Mouse (Mus musculus): Measurements from ENCODE around the gene Snip1.

Gene Snip1

GRCm38 (mm10) chr4:125099458-125099857, 33.0 kb downstream of the Snip1 start:
- no peak for DNase-seq (ENCODE audit: low read depth, low spot score)

- no peak for DNase-seq (ENCODE audit: low read depth, low spot score)
Measured at GRCm38 (mm10) chr4:125101334-125101733, 34.9 kb downstream of the Snip1 start.

- DNase-seq (ENCODE audit: low read depth, low spot score) = no peak
Measured at GRCm38 (mm10) chr4:125105354-125105753, 38.9 kb downstream of the Snip1 start.

DNA sequence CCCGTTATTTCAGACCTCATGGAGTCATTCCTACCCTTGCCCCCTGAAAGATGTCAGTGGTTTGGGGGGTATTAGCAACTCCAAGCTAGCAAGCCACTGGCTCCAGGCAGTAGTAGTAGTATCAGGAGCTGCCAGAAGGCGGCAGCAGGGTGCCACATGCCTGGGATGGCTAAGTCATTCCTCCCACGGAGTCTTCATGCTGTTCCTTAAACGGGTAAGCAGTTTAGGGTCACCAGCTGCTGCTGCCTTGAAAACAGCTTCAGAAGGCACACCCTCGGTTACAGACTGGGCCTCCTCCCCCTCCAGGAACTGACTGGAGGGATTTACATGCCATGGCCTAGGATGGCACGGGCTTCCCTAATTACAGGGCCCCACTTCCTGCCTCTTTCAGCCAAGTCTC, 48.2 kb downstream of the Snip1 start:
- DNase-seq (ENCODE audit: low read depth, low spot score) = peak; percentile 85

- no peak for DNase-seq (ENCODE audit: low read depth, low spot score)
Measured at GRCm38 (mm10) chr4:125115081-125115480, 48.6 kb downstream of the Snip1 start.

DNA sequence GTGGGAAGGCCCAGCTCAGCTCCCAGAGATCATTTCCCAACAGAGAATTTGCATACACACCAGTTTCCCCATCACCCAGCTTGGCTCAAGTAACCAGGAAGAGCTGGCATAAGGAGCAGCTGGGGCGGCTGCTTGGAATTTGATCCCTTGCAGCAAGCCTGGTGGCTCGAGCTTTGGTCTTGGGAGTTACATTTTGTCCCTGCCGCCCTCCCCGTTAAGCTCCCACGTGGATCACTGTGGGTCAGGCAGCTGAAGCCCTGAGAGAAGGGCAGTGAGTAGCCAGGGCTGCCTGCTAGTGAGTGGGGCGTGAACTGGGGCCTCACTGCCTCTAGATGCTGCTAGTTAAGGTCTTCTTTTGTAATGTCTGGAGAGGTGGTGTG, 49.2 kb downstream of the Snip1 start:
- peak; percentile 42 for DNase-seq (ENCODE audit: low read depth, low spot score)

DNA sequence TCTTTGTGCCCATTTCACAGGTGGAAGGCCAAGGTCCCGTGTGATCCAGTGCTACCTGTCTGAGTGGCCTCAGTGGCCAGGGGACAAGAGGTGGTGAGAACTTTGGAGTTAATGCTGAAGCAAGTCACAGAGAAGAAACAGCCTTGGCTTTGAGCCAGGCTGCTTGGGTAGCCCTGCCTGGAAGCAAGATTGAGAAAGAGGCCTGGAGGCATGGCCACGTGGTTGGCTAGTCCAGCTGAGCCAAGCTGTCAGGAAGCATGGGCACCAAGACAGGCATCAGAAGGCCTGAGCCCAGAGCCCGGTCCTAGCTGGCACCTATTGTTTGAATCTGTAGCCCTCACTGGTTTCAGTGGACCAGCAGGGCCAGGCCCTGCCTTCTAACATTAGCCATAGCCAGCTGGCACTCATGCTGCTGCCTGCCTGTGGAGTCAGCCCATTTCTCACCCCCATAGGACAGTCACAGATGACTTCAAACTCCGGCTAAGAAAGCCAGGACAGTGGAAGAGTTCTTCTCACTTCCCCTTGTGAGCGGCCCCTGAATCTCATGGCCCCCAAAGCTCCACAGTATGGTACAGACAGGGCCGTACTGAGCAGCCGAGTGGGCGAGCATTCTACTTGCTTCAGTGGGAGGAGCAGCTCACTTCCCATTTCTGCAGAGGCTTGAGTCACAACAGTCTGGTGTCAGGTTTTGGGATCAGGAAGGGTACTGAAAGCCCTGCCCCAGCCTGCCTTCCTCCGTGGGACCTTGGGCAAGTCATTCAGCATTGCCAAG, 49.8 kb downstream of the Snip1 start:
- DNase-seq (ENCODE audit: low read depth, low spot score) = peak; percentile 46

DNA sequence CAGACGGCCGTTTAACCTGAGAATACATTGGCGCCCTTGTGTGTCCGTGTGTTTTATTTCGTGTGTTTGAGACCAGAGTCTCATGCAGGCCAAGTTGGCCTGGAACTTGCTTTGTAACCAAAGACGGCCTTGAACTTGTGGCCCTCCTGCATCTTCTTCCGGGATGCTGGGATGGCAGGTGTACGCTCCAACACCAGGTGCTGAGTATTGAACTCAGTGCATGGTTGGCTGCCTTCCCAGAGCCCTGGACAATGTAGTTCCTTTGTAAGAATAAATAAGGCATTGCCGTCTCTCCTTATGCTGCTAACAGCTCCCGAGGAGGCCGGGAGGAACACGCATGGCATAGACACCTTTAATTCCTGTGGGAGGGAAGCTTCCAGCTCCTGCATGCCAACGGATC, 50.5 kb downstream of the Snip1 start:
- DNase-seq (ENCODE audit: low read depth, low spot score) = no peak

- DNase-seq (ENCODE audit: low read depth, low spot score) = no peak
Measured at GRCm38 (mm10) chr4:125117902-125118320, 51.4 kb downstream of the Snip1 start.

DNA sequence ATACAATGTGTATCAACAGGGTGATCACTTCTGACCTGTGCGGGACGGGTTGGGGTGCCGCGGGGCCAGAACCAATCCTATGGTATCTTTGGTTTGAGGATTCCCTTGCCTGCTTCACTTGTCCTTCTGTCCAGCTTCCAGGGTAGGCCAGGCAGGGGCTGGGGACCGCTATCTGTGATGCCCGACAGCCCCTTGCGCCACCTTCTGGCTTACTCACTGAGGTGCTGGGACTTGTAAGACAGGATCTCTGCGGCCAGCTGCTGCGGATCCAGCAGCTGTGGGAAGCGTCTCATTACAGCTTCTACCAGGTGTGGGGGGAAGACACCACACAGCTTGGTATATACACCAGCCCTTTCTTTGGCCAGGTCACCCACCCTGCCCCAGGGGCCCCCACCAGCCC, 52.6 kb downstream of the Snip1 start:
- DNase-seq (ENCODE audit: low read depth, low spot score) = no peak

- DNase-seq (ENCODE audit: low read depth, low spot score) = no peak
Measured at GRCm38 (mm10) chr4:125119721-125120120, 53.2 kb downstream of the Snip1 start.

- no peak for DNase-seq (ENCODE audit: low read depth, low spot score)
Measured at GRCm38 (mm10) chr4:125122431-125123278, 56.2 kb downstream of the Snip1 start.

GRCm38 (mm10) chr4:125123279-125123671, 56.8 kb downstream of the Snip1 start:
- no peak for DNase-seq (ENCODE audit: low read depth, low spot score)
